Mouse (Mus musculus): ENCODE results near the gene Hdac4. TPM values are rescaled to one million over a fixed set of nuclear protein-coding genes. Genes with fewer than 3 reads are reported as not detected.

Gene Hdac4
- polyA plus RNA-seq, 1 experiment from 2014 or later, result 16.3 TPM

- no peak overlapping the region for H3K27ac ChIP-seq (ENCODE audit: low read length)
- H3K9ac ChIP-seq (replicated peaks; ENCODE audit: low read depth), result no peak overlapping the region
- no peaks in the 10 kb centered on the region; the same call in 1 of the 2 replicates for H3K4me1 ChIP-seq (ENCODE audit: insufficient read depth, low read depth, low read length)
- DNase-seq (ENCODE audit: low spot score), result no peak
- H3K4me2 ChIP-seq (replicated peaks; ENCODE audit: low read depth, low read length), result no peak overlapping the region
- H3K4me3 ChIP-seq (ENCODE audit: low read depth, low read length), result no peak overlapping the region
- no peaks in the 10 kb centered on the region for H3K9me3 ChIP-seq (ENCODE audit: low read length)
- H3K36me3 ChIP-seq (ENCODE audit: insufficient read depth, low read length), result no peaks in the 10 kb centered on the region
- TF ChIP-seq CTCF (IDR thresholded peaks at IDR 0.05) (no peak), EP300 (IDR thresholded peaks at IDR 0.05) (no peak)
- no peak for ATAC-seq
- no peaks in the 10 kb centered on the region for H3K27me3 ChIP-seq (replicated peaks; ENCODE audit: insufficient read depth, low read length)
- WGBS, result 88% methylated on average over 3 of the region's 3 CpGs
Measured at GRCm38 (mm10) chr1:92041290-92041689, 154.2 kb downstream of the Hdac4 start.

- no peak overlapping the region for H3K4me3 ChIP-seq (ENCODE audit: low read depth, low read length)
- no peak overlapping the region for H3K27ac ChIP-seq (ENCODE audit: low read length)
- H3K27me3 ChIP-seq (replicated peaks; ENCODE audit: insufficient read depth, low read length), result no peaks in the 10 kb centered on the region
- no peak overlapping the region for H3K4me2 ChIP-seq (replicated peaks; ENCODE audit: low read depth, low read length)
- H3K4me1 ChIP-seq (ENCODE audit: insufficient read depth, low read depth, low read length), result no peaks in the 10 kb centered on the region
- no peak overlapping the region for H3K9ac ChIP-seq (replicated peaks; ENCODE audit: low read depth)
- H3K9me3 ChIP-seq (ENCODE audit: low read length), result no peaks in the 10 kb centered on the region
- H3K36me3 ChIP-seq (ENCODE audit: insufficient read depth, low read length), result no peaks in the 10 kb centered on the region
- ATAC-seq, result no peak
- DNase-seq (ENCODE audit: low spot score), result no peak
- 35% methylated on average over 1 of the region's 1 CpGs for WGBS
- no peak for TF ChIP-seq CTCF (IDR thresholded peaks at IDR 0.05)
- no peak for TF ChIP-seq EP300 (IDR thresholded peaks at IDR 0.05)
Measured at GRCm38 (mm10) chr1:92038714-92039113, 156.8 kb downstream of the Hdac4 start.

- H3K4me2 ChIP-seq (replicated peaks; ENCODE audit: low read depth, low read length), result no peak overlapping the region
- no peaks in the 10 kb centered on the region for H3K9me3 ChIP-seq (ENCODE audit: low read length)
- H3K27me3 ChIP-seq (replicated peaks; ENCODE audit: insufficient read depth, low read length), result no peaks in the 10 kb centered on the region
- no peaks in the 10 kb centered on the region for H3K4me1 ChIP-seq (ENCODE audit: insufficient read depth, low read depth, low read length)
- no peak overlapping the region for H3K27ac ChIP-seq (ENCODE audit: low read length)
- no peak overlapping the region for H3K9ac ChIP-seq (replicated peaks; ENCODE audit: low read depth)
- TF ChIP-seq CTCF (IDR thresholded peaks at IDR 0.05) (no peak), EP300 (IDR thresholded peaks at IDR 0.05) (no peak)
- H3K4me3 ChIP-seq (ENCODE audit: low read depth, low read length), result no peak overlapping the region
- WGBS, result 92% methylated on average over 7 of the region's 7 CpGs
- ATAC-seq, result no peak
- H3K36me3 ChIP-seq (ENCODE audit: insufficient read depth, low read length), result no peaks in the 10 kb centered on the region
- no peak for DNase-seq (ENCODE audit: low spot score)
Measured at GRCm38 (mm10) chr1:92037039-92037438, 158.5 kb downstream of the Hdac4 start.

- no peaks in the 10 kb centered on the region for H3K9me3 ChIP-seq (ENCODE audit: low read length)
- H3K27ac ChIP-seq (ENCODE audit: low read length), result no peak overlapping the region
- no peaks in the 10 kb centered on the region for H3K4me1 ChIP-seq (ENCODE audit: insufficient read depth, low read depth, low read length)
- TF ChIP-seq EP300 (IDR thresholded peaks at IDR 0.05) (no peak), CTCF (IDR thresholded peaks at IDR 0.05) (no peak)
- 52% methylated on average over 6 of the region's 6 CpGs for WGBS
- H3K36me3 ChIP-seq (ENCODE audit: insufficient read depth, low read length), result no peaks in the 10 kb centered on the region
- no peak overlapping the region for H3K4me3 ChIP-seq (ENCODE audit: low read depth, low read length)
- DNase-seq (ENCODE audit: low spot score) (no peak), ATAC-seq (no peak)
- H3K27me3 ChIP-seq (replicated peaks; ENCODE audit: insufficient read depth, low read length), result no peaks in the 10 kb centered on the region
- H3K4me2 ChIP-seq (replicated peaks; ENCODE audit: low read depth, low read length), result no peak overlapping the region
- H3K9ac ChIP-seq (replicated peaks; ENCODE audit: low read depth), result no peak overlapping the region
Measured at GRCm38 (mm10) chr1:92035770-92036169, 159.7 kb downstream of the Hdac4 start.

GRCm38 (mm10) chr1:92034247-92034646 lies 161.3 kb downstream of the Hdac4 start:
- Histone ChIP-seq H3K9me3 (ENCODE audit: low read length) (no peaks in the 10 kb centered on the region), H3K4me3 (ENCODE audit: low read depth, low read length) (no peak overlapping the region), H3K4me1 (ENCODE audit: insufficient read depth, low read depth, low read length) (0 out of 2 replicates have a peak, but pooled peaks cover 3% of the 10 kb centered on the region), H3K27ac (ENCODE audit: low read length) (no peak overlapping the region), H3K27me3 (replicated peaks; ENCODE audit: insufficient read depth, low read length) (no peaks in the 10 kb centered on the region), H3K36me3 (ENCODE audit: insufficient read depth, low read length) (no peaks in the 10 kb centered on the region), H3K9ac (replicated peaks; ENCODE audit: low read depth) (no peak overlapping the region), H3K4me2 (replicated peaks; ENCODE audit: low read depth, low read length) (no peak overlapping the region)
- no peak for TF ChIP-seq EP300 (IDR thresholded peaks at IDR 0.05)
- TF ChIP-seq CTCF (IDR thresholded peaks at IDR 0.05), result no peak
- DNase-seq (ENCODE audit: low spot score) (peak; percentile 55), ATAC-seq (peak; percentile 27; the same call in 1 of the 2 replicates)
- WGBS, result 71% methylated on average over 3 of the region's 3 CpGs

GRCm38 (mm10) chr1:92033463-92033862 lies 162.0 kb downstream of the Hdac4 start:
- Histone ChIP-seq H3K4me3 (ENCODE audit: low read depth, low read length) (no peak overlapping the region), H3K36me3 (ENCODE audit: insufficient read depth, low read length) (no peaks in the 10 kb centered on the region), H3K27me3 (replicated peaks; ENCODE audit: insufficient read depth, low read length) (no peaks in the 10 kb centered on the region), H3K27ac (ENCODE audit: low read length) (no peak overlapping the region), H3K4me2 (replicated peaks; ENCODE audit: low read depth, low read length) (no peak overlapping the region), H3K9ac (replicated peaks; ENCODE audit: low read depth) (no peak overlapping the region), H3K4me1 (ENCODE audit: insufficient read depth, low read depth, low read length) (0 out of 2 replicates have a peak, but pooled peaks cover 3% of the 10 kb centered on the region), H3K9me3 (ENCODE audit: low read length) (no peaks in the 10 kb centered on the region)
- whole genome bisulfite sequencing, result 80% methylated on average over 7 of the region's 7 CpGs
- no peak for TF ChIP-seq EP300 (IDR thresholded peaks at IDR 0.05)
- TF ChIP-seq CTCF (IDR thresholded peaks at IDR 0.05), result no peak
- DNase-seq (ENCODE audit: low spot score) (no peak), ATAC-seq (no peak)

- DNase-seq (ENCODE audit: low spot score), result peak; percentile 81
Measured at GRCm38 (mm10) chr1:92030541-92030940, 165.0 kb downstream of the Hdac4 start.

More at GRCm38 (mm10) chr1:92030541-92030940, 165.0 kb downstream of the Hdac4 start:
- Histone ChIP-seq H3K9me3 (ENCODE audit: low read length) (no peaks in the 10 kb centered on the region), H3K9ac (replicated peaks; ENCODE audit: low read depth) (no peak overlapping the region), H3K27me3 (replicated peaks; ENCODE audit: insufficient read depth, low read length) (no peaks in the 10 kb centered on the region), H3K27ac (ENCODE audit: low read length) (no peak overlapping the region), H3K4me1 (ENCODE audit: insufficient read depth, low read depth, low read length) (0 out of 2 replicates have a peak, but pooled peaks cover 3% of the 10 kb centered on the region), H3K4me3 (ENCODE audit: low read depth, low read length) (no peak overlapping the region), H3K4me2 (replicated peaks; ENCODE audit: low read depth, low read length) (no peak overlapping the region), H3K36me3 (ENCODE audit: insufficient read depth, low read length) (no peaks in the 10 kb centered on the region)
- peak; percentile 92 for ATAC-seq
- WGBS, result 59% methylated on average over 6 of the region's 6 CpGs
- TF ChIP-seq CTCF (IDR thresholded peaks at IDR 0.05) (no peak), EP300 (IDR thresholded peaks at IDR 0.05) (peak; percentile 22; the same call in 1 of the 2 replicates)
